Mouse (Mus musculus) MN1 (cell line): Measurements from ENCODE around the gene Krt39.

ENCODE experiments used
- DNase-seq: peaks from one replicate; pipeline ENCODE4 v3.0.0-alpha.2; 2016; ENCODE audit warnings: low spot score

Gene Krt39

GRCm38 (mm10) chr11:99521288-99521860 is at the start of gene Krt39:
Gene Krt39 (minus strand): TSS chr11:99521338.
- DNase-seq, result no peak

DNA sequence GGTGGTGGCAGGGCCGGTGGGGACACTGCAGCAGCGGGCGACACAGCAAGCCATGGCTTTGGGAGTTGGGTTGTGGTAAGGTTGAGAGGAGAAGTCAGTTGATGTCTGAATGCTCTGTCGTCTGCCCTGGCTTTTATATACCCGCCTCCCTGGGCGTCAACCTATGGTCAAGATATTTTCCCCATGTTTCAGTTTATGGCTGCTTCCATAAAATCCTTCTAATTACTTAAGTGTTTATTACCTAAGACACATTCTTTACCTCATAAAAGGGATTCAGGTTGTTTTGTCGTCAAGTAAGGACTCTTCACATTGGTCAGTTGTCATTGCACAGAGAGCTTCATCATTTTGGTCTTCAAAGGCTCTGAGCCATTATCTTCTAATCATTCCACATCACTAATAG is 45.4 kb upstream of the Krt39 start, which contains the start of gene Krtap3-1:
Gene Krtap3-1 (minus strand): TSS at position 101 of the 400 bp plus-strand sequence.
- no peak for DNase-seq

DNA sequence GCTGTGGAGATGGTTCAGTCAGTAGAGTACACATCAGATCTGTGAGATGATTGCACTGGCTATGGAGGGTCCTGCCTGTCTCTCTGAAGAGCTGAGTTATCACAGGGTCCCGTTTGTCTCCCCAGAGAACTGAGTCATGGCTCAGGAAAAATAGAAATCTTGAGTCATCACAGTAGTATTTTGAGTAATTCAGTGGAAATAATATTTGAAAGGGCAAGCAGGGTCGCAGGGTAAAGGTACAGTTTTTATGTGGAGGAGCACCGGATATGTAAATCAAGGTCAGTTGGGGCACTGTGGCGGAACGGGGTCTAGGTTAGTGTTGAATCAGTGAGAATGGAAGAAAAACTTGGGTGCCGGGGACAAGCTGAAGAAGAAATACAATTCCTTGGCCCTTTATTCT is 41.4 kb upstream of the Krt39 start:
- no peak for DNase-seq

DNA sequence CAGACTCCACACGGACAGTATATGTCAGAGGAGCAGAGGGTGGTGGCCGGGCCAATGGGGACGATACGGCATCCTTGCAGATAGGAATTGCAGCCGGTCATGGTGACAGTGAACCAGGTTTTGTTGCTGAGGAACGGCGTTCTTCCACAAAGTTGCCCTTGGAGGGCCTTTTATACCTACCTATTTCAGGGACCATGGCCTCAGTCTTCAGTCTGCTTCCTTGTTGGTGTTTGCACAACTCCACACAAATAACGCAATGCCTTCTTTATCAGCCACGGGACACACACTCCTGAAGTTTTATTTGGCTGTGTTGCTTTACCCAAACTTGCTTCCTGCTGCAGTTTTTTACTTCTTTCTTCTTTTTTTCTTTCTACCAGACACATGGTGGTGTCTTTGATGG is 38.2 kb upstream of the Krt39 start, which contains the start of gene Gm11939:
Gene Gm11939 (minus strand): TSS at position 101 of the 400 bp plus-strand sequence.
- no peak for DNase-seq

DNA sequence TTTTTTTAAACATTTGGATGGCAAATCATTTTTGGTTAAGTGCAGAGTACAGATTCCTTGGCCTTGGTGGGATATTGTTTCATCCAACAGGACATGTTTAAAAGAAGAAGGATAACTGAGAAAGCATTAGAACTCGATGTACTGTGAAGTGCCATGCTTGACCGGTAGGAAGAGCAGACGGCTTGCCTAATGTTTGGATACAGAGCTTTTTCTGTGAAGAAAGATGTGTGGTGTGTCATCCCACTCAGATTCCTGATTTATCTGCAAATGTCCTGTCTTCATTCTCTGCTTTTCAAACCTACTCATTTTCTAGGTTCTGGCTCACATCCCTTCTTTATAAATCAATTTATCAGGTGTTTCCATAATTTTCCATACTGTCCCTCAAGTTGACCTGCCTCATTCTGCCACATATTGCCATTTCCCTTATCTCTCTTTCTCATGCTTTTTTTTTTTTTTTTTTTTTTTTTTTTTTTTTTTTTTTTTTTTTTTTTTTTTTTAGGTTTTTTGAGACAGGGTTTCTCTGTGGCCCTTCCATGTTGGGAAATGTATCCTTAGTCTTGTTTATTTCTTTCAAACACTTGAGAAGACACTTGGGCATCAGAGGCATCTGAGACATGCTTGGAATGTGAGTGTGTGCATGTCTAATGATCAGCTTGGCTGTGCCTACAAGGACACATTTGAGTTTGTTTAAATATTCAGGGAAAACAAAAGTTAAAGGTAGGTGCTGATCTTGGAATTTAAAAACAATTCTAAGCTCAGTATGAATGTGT is 37.0 kb upstream of the Krt39 start:
- no peak for DNase-seq

DNA sequence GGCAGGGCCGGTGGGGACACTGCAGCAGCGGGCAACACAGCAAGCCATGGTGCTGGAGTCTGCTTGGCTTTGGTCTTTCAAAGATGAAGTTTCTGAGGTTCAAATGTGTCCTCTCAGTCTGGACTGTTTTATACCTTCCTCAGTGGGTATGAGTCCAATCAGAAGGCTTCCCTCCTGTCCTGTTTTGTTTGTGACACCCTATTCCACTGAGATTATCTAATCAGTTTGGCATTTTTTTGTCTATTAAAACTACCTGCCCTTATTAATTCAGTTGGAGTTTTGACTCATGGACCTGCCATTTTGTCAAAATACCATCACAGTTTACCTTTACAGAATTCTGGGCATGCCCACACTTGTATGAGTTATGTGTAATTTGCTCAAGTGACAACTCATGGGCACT is 35.6 kb upstream of the Krt39 start, which contains the start of gene Krtap3-2:
Gene Krtap3-2 (minus strand): TSS at position 101 of the 400 bp plus-strand sequence.
- no peak for DNase-seq

GRCm38 (mm10) chr11:99556195-99556594 is 35.1 kb upstream of the Krt39 start:
- DNase-seq, result no peak

GRCm38 (mm10) chr11:99550765-99551164 is 29.6 kb upstream of the Krt39 start, which contains the start of gene Krtap3-3:
Gene Krtap3-3 (minus strand): TSS chr11:99550865.
- no peak for DNase-seq

DNA sequence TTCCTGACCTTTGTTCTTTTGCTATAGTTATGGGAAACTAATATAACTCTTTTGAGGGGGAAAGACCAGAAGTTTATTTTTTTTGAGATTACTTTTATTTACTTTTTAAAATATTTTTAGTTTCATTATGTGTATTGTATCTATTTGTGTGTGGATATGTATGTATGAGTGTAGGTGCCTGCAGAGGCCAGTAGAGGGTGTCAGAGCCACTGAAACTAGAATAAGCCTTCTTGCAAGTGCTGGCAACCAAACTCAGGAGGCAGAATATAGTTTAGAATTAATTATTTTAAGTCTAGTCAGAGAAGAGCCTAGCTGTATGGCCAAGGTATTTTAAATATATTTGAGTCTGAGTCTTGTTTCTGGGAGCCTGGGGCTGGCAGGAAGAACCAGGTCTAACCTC is 26.8 kb upstream of the Krt39 start:
- DNase-seq, result no peak

DNA sequence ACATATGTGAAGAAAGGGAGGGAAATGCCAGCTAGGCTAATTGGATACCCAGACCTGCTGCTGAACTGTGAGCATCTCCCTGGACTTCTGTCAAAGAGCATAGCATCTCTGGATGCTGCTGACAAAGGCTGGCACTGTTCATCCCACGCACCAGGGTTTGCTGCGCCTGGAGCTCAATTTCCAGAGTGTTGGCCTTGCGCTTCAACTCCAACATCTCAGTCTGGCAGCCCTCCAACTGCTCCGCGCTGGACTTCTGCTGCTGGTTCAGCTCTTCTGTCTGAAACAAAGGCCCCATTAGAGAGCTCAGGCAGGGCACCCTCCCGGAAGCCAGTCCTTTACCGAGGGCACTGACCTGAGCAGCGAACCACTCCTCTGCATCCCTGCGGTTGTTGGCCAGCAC is 18.6 kb upstream of the Krt39 start:
- DNase-seq, result no peak

GRCm38 (mm10) chr11:99514098-99514497 is 7.0 kb downstream of the Krt39 start:
- no peak for DNase-seq

- no peak for DNase-seq
Observed at GRCm38 (mm10) chr11:99500095-99500805, 20.9 kb downstream of the Krt39 start.

- DNase-seq, result no peak
Observed at GRCm38 (mm10) chr11:99496460-99496859, 24.7 kb downstream of the Krt39 start.

GRCm38 (mm10) chr11:99494741-99495140 is 26.4 kb downstream of the Krt39 start:
- DNase-seq, result no peak

GRCm38 (mm10) chr11:99493574-99493850 is 27.6 kb downstream of the Krt39 start:
- DNase-seq, result no peak

DNA sequence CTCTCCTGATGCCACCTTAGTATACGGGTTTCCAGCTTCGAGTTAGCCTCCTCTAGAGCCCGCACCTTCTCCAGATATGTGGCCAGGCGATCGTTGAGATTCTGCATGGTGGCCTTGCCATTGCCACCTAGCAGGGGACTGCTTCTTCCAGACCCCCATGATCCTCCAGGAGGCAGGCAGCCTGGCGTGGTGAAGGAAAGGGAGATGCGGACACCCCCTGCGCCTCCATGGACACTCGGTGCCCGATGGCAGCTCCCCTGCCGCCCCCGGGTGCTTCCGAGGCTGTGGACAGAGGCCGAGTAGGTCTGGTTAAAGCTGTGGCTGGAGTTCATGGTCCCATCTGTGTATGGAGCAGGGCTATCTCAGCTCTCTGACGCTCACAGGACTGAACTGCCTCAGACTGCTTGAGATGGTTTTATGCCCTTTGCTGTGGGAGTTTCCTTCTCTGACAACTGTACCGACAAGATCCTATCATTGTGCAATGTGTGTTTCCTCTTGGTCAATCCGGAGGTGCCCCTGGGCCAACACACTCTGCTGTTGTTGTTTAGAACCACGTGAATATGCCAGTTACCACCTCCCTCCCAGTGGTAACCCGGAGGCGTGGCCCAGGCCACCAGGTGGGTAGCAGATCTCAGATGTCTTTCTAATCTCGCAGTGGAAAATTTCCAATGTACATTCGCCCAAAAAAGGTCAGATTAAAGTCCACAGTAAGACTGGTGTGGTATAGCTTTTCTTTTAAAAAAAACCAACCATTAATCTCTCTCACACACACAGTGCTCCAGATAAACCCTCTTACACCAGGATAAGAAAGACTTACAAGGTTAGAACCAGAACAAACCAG is 28.2 kb downstream of the Krt39 start, which contains the start of gene Krt23:
Gene Krt23 (minus strand): TSS at position 405 of the 841 bp plus-strand sequence.
- DNase-seq, result no peak

GRCm38 (mm10) chr11:99491040-99491439 is 30.1 kb downstream of the Krt39 start:
- no peak for DNase-seq

GRCm38 (mm10) chr11:99490624-99491023 is 30.5 kb downstream of the Krt39 start:
- no peak for DNase-seq

DNA sequence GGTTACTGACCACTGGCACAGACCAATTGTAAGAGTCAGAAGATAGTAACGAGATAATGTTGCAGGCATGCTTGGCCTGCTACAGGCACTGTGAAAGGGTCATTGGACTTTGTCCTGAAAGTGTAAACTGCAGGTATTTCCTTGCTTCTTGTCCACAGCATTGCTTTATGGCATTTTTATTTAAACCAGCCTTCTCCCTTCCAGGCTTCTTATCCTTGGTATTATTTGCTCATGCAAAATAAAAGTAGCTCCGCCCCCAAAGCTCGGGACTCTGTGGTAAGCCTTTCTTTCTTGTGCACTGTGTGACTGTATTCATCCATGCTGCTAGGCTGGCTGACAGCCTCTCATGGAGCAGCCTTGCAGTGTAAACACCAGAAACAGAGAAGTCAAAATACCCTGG is 31.9 kb downstream of the Krt39 start:
- DNase-seq, result no peak

- no peak for DNase-seq
Observed at GRCm38 (mm10) chr11:99474981-99475380, 46.2 kb downstream of the Krt39 start.

GRCm38 (mm10) chr11:99473433-99473832 is 47.7 kb downstream of the Krt39 start:
- DNase-seq, result no peak

- DNase-seq, result no peak
Observed at GRCm38 (mm10) chr11:99472405-99472804, 48.7 kb downstream of the Krt39 start.
